Mouse (Mus musculus) kidney, adult 2 months (tissue): ENCODE results near the gene Trh. TPM values are rescaled to one million over a fixed set of nuclear protein-coding genes. Genes with fewer than 3 reads are reported as not detected.
A peak's percentile ranks its signal among the peaks of the same experiment; 100 is the strongest.

Experiments
- DNase-seq: peaks from one replicate; pipeline ENCODE4 v3.0.0; 2021
- H3K27ac ChIP-seq: fragments of 200-500 bp; 2 replicates; pipeline ENCODE4 v1.5.1; 2012; ENCODE audit warnings: low read depth, low read length, control low read depth, inconsistent platforms; ENCODE audit not compliant: insufficient read depth
- H3K27me3 ChIP-seq: fragments of 200-500 bp; replicated peaks from 2 replicates; pipeline ENCODE4 v1.6.1; 2012; ENCODE audit warnings: mild to moderate bottlenecking, moderate library complexity, low read length, inconsistent platforms; ENCODE audit not compliant: control insufficient read depth, insufficient read depth
- H3K36me3 ChIP-seq: fragments of 200-500 bp; 2 replicates; pipeline ENCODE4 v1.6.1; 2012; ENCODE audit warnings: mild to moderate bottlenecking, moderate library complexity, low read length, inconsistent platforms; ENCODE audit not compliant: control insufficient read depth, insufficient read depth
- H3K4me1 ChIP-seq: fragments of 200-500 bp; 2 replicates; pipeline ENCODE4 v1.6.1; 2011; ENCODE audit warnings: low read length; ENCODE audit not compliant: control insufficient read depth, insufficient read depth
- H3K4me3 ChIP-seq: fragments of 200-500 bp; 2 replicates; pipeline ENCODE4 v1.5.1; 2011; ENCODE audit warnings: mild to moderate bottlenecking, low read depth, low read length, control low read depth; ENCODE audit not compliant: insufficient read depth
- CTCF ChIP-seq: fragments of 200-500 bp; conservative IDR thresholded peaks from 2 replicates; pipeline ENCODE4 v1.5.1; 2011; ENCODE audit warnings: low read depth, mild to moderate bottlenecking, control low read depth, low read length, moderate library complexity, mixed read lengths; ENCODE audit not compliant: insufficient read depth, insufficient read length
- POLR2A ChIP-seq: fragments of 200-500 bp; IDR thresholded peaks from one replicate; pipeline ENCODE4 v1.6.1; 2011; ENCODE audit warnings: low read depth, low read length, control low read depth
- WGBS: fragments of 180-500 bp; shearing (Covaris S2); methylation state at CpG from one replicate; pipeline ENCODE4 v1.1.7; 2018; 5-methylcytosine and 5-hydroxymethylcytosine counted together
- polyA plus RNA-seq: library from polyadenylated mRNA; depleted of rRNA; stranded (reverse); fragments of >200 nt; gene quantifications from 2 replicates; pipeline ENCODE4 v1.2.3, GENCODE M21; 2012

The Trh gene
- polyA plus RNA-seq, 1 experiment, result not detected

- no peak for DNase-seq
- WGBS, result 77% methylated on average over 3 of the region's 3 CpGs
- H3K4me3 ChIP-seq, result no peak overlapping the region
- no peaks in the 10 kb centered on the region for H3K4me1 ChIP-seq
- H3K27me3 ChIP-seq, result no peaks in the 10 kb centered on the region
- no peaks in the 10 kb centered on the region for H3K36me3 ChIP-seq
- TF ChIP-seq POLR2A, result no peak
- TF ChIP-seq CTCF, result no peak
- H3K27ac ChIP-seq, result no peak overlapping the region
These were observed 28.2 kb upstream of the Trh start for GRCm38 (mm10) chr6:92272601-92273000.

DNA sequence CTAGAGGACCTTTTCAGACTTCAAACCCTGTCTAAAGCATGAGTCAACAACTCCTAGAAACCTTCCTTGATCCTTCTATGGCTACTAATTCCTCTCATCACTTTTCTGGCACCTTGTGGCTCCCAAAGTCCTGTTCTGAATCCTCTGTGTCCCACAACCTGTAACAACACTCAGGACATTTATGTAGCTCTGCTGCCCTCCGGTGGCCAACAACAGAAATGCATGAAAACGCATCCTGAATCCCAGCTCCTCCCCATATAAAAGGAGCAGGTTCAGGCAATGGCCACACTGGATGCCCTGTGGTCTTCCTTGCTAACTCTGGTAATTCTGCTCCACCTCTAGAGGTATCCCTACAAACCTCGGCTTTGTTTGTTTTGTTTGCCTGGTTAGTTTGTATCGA is 24.6 kb upstream of the Trh start:
- peak; percentile 76 for DNase-seq
- H3K4me1 ChIP-seq, result no peaks in the 10 kb centered on the region
- H3K27me3 ChIP-seq, result no peaks in the 10 kb centered on the region
- WGBS, result 13% methylated on average over 4 of the region's 4 CpGs
- H3K27ac ChIP-seq, result no peak overlapping the region
- H3K36me3 ChIP-seq, result no peaks in the 10 kb centered on the region
- TF ChIP-seq CTCF, result peak; percentile 94
- no peak for TF ChIP-seq POLR2A
- no peak overlapping the region for H3K4me3 ChIP-seq

GRCm38 (mm10) chr6:92268001-92268400 is 23.6 kb upstream of the Trh start:
- Histone ChIP-seq H3K36me3 (no peaks in the 10 kb centered on the region), H3K27me3 (no peaks in the 10 kb centered on the region), H3K4me3 (no peak overlapping the region), H3K4me1 (no peaks in the 10 kb centered on the region), H3K27ac (no peak overlapping the region)
- no peak for TF ChIP-seq CTCF
- TF ChIP-seq POLR2A, result no peak
- 61% methylated on average over 1 of the region's 1 CpGs for WGBS
- DNase-seq, result no peak

DNA sequence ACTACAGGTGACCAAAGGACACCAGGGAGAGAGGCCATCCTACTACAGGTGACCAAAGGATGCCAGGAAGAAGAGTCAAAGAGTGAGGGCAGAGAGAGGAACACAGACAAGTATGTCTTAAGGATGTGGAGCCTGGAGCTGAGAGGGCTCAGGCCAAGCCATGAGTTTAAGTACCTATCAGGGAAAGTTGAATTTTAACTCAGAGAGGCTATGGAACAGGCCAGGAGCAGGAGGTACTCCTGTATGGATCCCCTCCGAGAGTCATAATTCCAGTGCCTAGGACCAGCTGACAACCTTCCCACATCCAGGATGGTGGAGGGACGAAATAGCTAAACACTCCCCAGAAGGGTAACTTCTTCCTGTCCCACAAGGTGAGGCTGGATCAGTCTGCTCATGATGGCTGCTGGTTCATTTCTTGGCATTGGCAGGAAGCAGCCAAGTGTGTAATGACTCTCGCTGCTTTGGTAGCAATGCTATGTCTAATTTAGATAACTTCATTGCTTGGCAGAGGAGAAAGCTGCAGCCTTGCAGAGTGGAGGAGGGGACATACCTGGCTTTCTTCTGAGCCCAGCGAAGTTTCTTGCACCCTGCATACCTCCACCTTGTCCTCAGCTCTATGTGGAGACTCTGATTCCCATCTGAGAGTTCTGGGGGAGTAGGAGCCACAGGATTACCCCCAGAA is 16.9 kb upstream of the Trh start:
- no peaks in the 10 kb centered on the region for H3K36me3 ChIP-seq
- 26% methylated on average over 4 of the region's 4 CpGs for WGBS
- peaks cover 2% of the 10 kb centered on the region; the same call in 1 of the 2 replicates for H3K4me1 ChIP-seq
- H3K27ac ChIP-seq, result peak overlapping the region; percentile 43; the same call in 1 of the 2 replicates
- TF ChIP-seq CTCF, result no peak
- TF ChIP-seq POLR2A, result no peak
- H3K27me3 ChIP-seq, result no peaks in the 10 kb centered on the region
- H3K4me3 ChIP-seq, result no peak overlapping the region
- peak; percentile 60 for DNase-seq

GRCm38 (mm10) chr6:92255346-92255745 is 10.9 kb upstream of the Trh start:
- no peak overlapping the region for H3K4me3 ChIP-seq
- no peak for TF ChIP-seq CTCF
- TF ChIP-seq POLR2A, result no peak
- DNase-seq, result no peak
- H3K27me3 ChIP-seq, result no peaks in the 10 kb centered on the region
- H3K4me1 ChIP-seq, result no peaks in the 10 kb centered on the region
- H3K27ac ChIP-seq, result no peak overlapping the region
- H3K36me3 ChIP-seq, result no peaks in the 10 kb centered on the region

DNA sequence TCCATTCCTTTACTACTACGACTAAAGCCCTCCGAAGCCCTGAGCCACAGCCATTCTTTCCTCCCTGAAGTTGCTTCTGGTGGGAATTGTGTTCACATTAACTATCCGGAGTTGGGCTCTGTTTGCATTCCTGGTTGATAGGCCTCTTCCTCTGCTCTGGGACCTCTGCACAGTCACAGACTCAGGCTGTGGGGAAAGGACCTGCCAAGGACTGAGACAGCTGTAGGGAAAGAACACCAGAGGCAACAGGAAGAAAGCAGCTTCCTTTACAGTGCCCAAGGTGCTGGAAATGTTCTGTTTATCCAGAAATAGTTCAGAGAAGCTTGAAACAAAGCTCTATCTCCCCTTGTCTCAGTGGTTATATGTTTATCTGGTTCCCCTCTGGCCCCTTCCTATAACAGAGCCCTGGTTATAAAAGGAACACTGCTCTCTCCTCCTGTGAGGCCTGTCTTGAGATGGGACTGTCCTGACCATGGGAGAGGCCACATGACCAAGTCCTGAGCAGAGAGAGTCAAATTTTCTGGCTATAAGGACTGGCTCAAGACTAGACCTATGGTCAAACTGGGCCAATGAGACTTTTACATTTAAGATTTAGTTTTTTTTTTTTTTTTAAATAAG is 8.9 kb upstream of the Trh start:
- H3K4me3 ChIP-seq, result no peak overlapping the region
- no peaks in the 10 kb centered on the region for H3K4me1 ChIP-seq
- no peak for TF ChIP-seq CTCF
- no peaks in the 10 kb centered on the region for H3K36me3 ChIP-seq
- no peak for DNase-seq
- no peaks in the 10 kb centered on the region for H3K27me3 ChIP-seq
- H3K27ac ChIP-seq, result no peak overlapping the region
- WGBS, result 74% methylated on average over 3 of the region's 3 CpGs

DNA sequence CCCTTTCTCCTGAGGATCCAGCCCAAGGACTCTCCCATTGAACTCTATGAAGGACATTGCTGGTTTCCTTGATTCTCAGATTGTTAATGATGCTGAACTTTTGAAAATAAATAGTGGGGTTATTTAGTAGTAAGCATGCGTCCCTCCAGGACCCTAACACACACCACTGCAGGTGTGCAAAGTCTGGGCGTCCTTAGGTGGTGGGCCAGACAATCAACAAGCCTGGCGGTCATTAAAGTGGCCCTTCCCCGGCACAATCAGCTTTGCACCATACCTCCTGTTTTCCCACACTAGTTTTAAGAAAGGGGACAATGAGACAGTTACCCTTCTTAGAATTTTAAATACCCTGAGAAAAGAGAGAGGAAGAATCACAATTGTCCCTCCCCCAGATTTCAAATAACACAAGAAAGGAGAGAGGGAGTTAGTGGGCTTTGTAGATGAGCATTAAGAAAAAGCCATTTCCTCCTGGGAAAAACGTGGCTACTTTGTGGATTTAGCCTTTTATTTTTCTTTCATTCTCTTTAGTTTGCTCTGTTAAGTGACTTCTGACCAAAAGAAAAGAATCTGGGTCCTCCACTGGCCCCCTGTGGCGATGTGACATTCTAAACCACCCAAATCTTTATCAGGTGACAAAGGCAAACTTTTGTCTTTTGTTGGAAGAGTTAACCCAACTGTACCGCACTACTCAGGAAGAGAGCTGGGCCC is 2.9 kb upstream of the Trh start:
- no peaks in the 10 kb centered on the region for H3K36me3 ChIP-seq
- H3K27ac ChIP-seq, result no peak overlapping the region
- H3K4me1 ChIP-seq, result no peaks in the 10 kb centered on the region
- H3K27me3 ChIP-seq, result no peaks in the 10 kb centered on the region
- no peak for TF ChIP-seq POLR2A
- TF ChIP-seq CTCF, result no peak
- 45% methylated on average over 7 of the region's 7 CpGs for WGBS
- H3K4me3 ChIP-seq, result no peak overlapping the region
- no peak for DNase-seq

GRCm38 (mm10) chr6:92246335-92246734 is 1.9 kb upstream of the Trh start:
- Histone ChIP-seq H3K27ac (no peak overlapping the region), H3K4me3 (no peak overlapping the region), H3K4me1 (no peaks in the 10 kb centered on the region), H3K27me3 (no peaks in the 10 kb centered on the region), H3K36me3 (no peaks in the 10 kb centered on the region)
- TF ChIP-seq CTCF (no peak), POLR2A (no peak)
- no peak for DNase-seq
- WGBS, result 42% methylated on average over 3 of the region's 3 CpGs
